Mouse (Mus musculus): ENCODE measurements around the gene Cdc123. TPM values are rescaled to one million over a fixed set of nuclear protein-coding genes. Genes with fewer than 3 reads are reported as not detected.

Gene Cdc123
- total and polyA plus RNA-seq, 2 experiments from 2014 or later = 78.2 to 226 TPM

DNA sequence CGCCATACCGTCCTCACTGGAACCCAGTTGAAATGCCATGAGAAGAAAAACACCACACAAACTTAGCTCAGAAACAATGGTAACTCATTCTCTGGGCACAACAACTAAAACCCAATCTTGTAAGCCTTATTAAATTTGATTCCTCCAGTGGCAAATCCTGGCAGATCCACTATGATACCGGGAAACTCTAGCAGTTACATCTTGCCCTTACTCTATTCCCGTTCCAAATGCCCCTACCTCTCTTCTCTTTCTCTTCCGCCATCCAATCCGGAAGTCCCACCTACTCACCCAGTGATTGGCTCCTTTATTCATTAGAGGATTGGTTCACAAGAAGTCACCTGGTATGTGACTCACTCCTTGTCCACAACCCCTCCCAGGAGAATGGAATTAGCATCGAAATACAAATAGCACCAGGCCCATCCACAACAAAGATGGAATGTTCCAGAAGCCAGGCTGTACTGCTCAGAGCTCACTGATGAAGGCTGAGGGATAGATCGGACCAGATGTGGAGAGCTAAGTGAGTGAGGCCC, 84.4 kb downstream of the Cdc123 start:
- H3K9ac ChIP-seq = no peak overlapping the region
- no peaks in the 10 kb centered on the region for H3K27me3 ChIP-seq (ENCODE audit: insufficient read depth, low read length)
- no peaks in the 10 kb centered on the region for H3K9me3 ChIP-seq (ENCODE audit: low read length)
- H3K4me3 ChIP-seq (ENCODE audit: low read depth, low read length) = no peak overlapping the region
- H3K4me2 ChIP-seq (ENCODE audit: low read depth) = no peak overlapping the region
- H3K36me3 ChIP-seq (ENCODE audit: insufficient read depth) = no peaks in the 10 kb centered on the region
- DNase-seq (no peak), ATAC-seq (no peak)
- WGBS = 94% methylated on average over 8 of the region's 8 CpGs
- TF ChIP-seq CTCF (IDR thresholded peaks at IDR 0.05; ENCODE audit: low read depth) = no peak
- H3K4me1 ChIP-seq (ENCODE audit: insufficient read depth) = no peaks in the 10 kb centered on the region
- no peak overlapping the region for H3K27ac ChIP-seq (ENCODE audit: low read depth, low read length)

DNA sequence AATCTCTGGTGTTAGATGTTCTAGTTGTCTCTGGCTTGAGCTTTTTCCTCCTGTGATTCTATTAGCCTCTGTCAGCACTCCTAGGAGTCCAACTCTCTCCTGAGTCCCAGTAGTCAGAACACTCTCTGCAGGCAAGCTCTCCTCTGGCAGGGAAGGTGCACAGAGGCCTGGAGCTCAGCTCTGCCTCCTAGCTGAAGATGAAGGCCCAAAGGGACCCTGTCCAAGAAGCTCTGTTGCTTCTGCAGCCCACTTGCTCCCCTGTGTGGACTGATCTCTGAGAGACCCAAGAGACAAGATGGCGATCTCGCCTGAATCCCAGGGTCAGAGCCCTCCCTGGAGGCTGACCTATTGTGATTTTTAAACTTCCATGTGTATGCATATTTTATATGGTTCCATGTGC, 86.4 kb downstream of the Cdc123 start:
- H3K27me3 ChIP-seq (ENCODE audit: insufficient read depth, low read length) = no peaks in the 10 kb centered on the region
- ATAC-seq (no peak), DNase-seq (no peak)
- no peak for TF ChIP-seq CTCF (IDR thresholded peaks at IDR 0.05; ENCODE audit: low read depth)
- H3K4me1 ChIP-seq (ENCODE audit: insufficient read depth) = no peaks in the 10 kb centered on the region
- H3K9ac ChIP-seq = no peak overlapping the region
- H3K36me3 ChIP-seq (ENCODE audit: insufficient read depth) = no peaks in the 10 kb centered on the region
- H3K4me2 ChIP-seq (ENCODE audit: low read depth) = no peak overlapping the region
- no peak overlapping the region for H3K27ac ChIP-seq (ENCODE audit: low read depth, low read length)
- WGBS = 93% methylated on average over 2 of the region's 2 CpGs
- H3K9me3 ChIP-seq (ENCODE audit: low read length) = no peaks in the 10 kb centered on the region
- no peak overlapping the region for H3K4me3 ChIP-seq (ENCODE audit: low read depth, low read length)

DNA sequence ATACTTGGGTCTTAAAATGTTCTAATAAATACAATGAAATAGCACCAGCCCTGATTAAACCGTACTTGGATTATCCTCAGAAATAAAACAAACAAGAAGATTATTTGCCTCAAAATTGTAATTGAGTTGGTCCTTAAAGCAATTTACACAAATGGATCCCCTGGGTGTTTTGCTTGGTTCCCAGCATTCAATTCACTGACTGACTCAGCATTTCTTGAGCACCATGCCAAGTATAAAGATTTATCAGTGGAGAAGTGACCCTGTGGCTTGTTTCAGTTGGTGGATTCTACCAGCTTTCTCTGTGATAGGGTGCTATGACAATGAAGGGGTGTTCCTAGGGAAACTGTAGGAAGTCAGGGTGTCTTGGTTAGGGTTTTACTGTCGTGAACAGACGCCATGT, 94.1 kb downstream of the Cdc123 start:
- Histone ChIP-seq H3K4me3 (ENCODE audit: low read depth, low read length) (no peak overlapping the region), H3K9me3 (ENCODE audit: low read length) (no peaks in the 10 kb centered on the region), H3K4me2 (ENCODE audit: low read depth) (no peak overlapping the region), H3K9ac (no peak overlapping the region), H3K4me1 (ENCODE audit: insufficient read depth) (no peaks in the 10 kb centered on the region), H3K27me3 (ENCODE audit: insufficient read depth, low read length) (no peaks in the 10 kb centered on the region), H3K27ac (ENCODE audit: low read depth, low read length) (no peak overlapping the region), H3K36me3 (ENCODE audit: insufficient read depth) (no peaks in the 10 kb centered on the region)
- DNase-seq (no peak), ATAC-seq (no peak)
- 82% methylated on average over 3 of the region's 3 CpGs for WGBS
- no peak for TF ChIP-seq CTCF (IDR thresholded peaks at IDR 0.05; ENCODE audit: low read depth)

DNA sequence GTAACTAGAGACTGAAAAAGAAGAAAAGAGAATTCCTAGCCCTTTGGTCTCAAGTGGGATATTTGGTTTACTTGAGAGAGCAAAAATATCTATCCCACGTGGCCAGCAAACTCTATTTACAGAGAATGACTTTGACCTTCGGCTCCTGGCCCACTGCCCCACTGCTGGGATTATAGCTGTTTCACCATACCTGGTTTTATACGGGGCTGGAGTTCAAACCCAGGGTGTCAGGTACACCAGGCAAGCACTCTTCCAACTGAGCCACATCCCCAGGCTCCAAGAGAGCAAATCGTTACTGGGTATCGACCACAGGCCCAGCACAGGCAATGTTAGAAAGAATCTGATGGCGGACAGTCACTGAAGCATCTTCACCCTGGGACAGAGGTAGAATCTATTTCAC, 95.8 kb downstream of the Cdc123 start:
- no peak overlapping the region for H3K4me3 ChIP-seq (ENCODE audit: low read depth, low read length)
- H3K27ac ChIP-seq (ENCODE audit: low read depth, low read length) = no peak overlapping the region
- H3K9me3 ChIP-seq (ENCODE audit: low read length) = no peaks in the 10 kb centered on the region
- H3K4me1 ChIP-seq (ENCODE audit: insufficient read depth) = no peaks in the 10 kb centered on the region
- no peak overlapping the region for H3K4me2 ChIP-seq (ENCODE audit: low read depth)
- H3K27me3 ChIP-seq (ENCODE audit: insufficient read depth, low read length) = no peaks in the 10 kb centered on the region
- H3K36me3 ChIP-seq (ENCODE audit: insufficient read depth) = no peaks in the 10 kb centered on the region
- no peak overlapping the region for H3K9ac ChIP-seq
- ATAC-seq (no peak), DNase-seq (no peak)
- no peak for TF ChIP-seq CTCF (IDR thresholded peaks at IDR 0.05; ENCODE audit: low read depth)
- 86% methylated on average over 6 of the region's 6 CpGs for WGBS

DNA sequence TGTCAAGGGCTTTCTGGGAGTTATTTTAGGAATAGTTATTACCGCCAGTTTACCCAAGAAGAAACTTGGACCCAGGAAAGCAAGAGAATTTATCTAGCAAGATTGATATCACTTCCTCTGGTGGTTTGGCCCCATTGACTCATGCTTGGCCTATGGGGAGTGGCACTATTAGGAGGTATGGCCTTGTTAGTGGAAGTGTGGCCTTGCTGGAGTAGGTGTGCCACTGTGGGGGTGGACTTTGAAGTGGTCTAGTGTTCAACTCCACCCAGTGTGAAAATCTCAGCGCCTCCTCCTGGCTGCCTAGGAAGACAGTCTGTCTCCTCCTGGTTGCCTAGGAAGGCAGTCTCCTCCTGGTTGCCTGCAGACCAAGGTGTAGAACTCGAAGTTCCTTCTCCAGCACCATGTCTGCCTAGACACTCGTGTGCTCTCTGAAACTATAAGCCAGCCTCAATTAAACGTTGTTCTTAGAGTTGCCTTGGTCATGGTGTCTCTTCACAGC, 97.4 kb downstream of the Cdc123 start:
- DNase-seq = no peak
- H3K27ac ChIP-seq (ENCODE audit: low read depth, low read length) = no peak overlapping the region
- no peak overlapping the region for H3K9ac ChIP-seq
- H3K9me3 ChIP-seq (ENCODE audit: low read length) = no peaks in the 10 kb centered on the region
- no peak for ATAC-seq
- no peak for TF ChIP-seq CTCF (IDR thresholded peaks at IDR 0.05; ENCODE audit: low read depth)
- no peak overlapping the region for H3K4me2 ChIP-seq (ENCODE audit: low read depth)
- no peaks in the 10 kb centered on the region for H3K27me3 ChIP-seq (ENCODE audit: insufficient read depth, low read length)
- H3K36me3 ChIP-seq (ENCODE audit: insufficient read depth) = no peaks in the 10 kb centered on the region
- H3K4me1 ChIP-seq (ENCODE audit: insufficient read depth) = no peaks in the 10 kb centered on the region
- 85% methylated on average over 5 of the region's 5 CpGs for WGBS
- H3K4me3 ChIP-seq (ENCODE audit: low read depth, low read length) = no peak overlapping the region

GRCm38 (mm10) chr2:5746529-5746928, 98.4 kb downstream of the Cdc123 start:
- WGBS = 84% methylated on average over 12 of the region's 12 CpGs
- Histone ChIP-seq H3K4me1 (ENCODE audit: insufficient read depth) (no peaks in the 10 kb centered on the region), H3K36me3 (ENCODE audit: insufficient read depth) (no peaks in the 10 kb centered on the region), H3K9me3 (ENCODE audit: low read length) (no peaks in the 10 kb centered on the region), H3K27ac (ENCODE audit: low read depth, low read length) (no peak overlapping the region), H3K4me2 (ENCODE audit: low read depth) (no peak overlapping the region), H3K9ac (no peak overlapping the region), H3K27me3 (ENCODE audit: insufficient read depth, low read length) (no peaks in the 10 kb centered on the region), H3K4me3 (ENCODE audit: low read depth, low read length) (no peak overlapping the region)
- no peak for DNase-seq
- ATAC-seq = no peak
- TF ChIP-seq CTCF (IDR thresholded peaks at IDR 0.05; ENCODE audit: low read depth) = no peak

Other genes starting within 250 kb of the Cdc123 start
- gene Camk1d, start 130.6 kb downstream of the Cdc123 start, total RNA-seq (2014; rRNA removed) = 22.5 and 29.0 TPM in 2 replicates
- gene Camk1d, start 130.6 kb downstream of the Cdc123 start, polyA plus RNA-seq (2015; fragmentation: Nextera tagmentation; extraction: Ambion mirVana) = 7.4 and 10.5 TPM in 2 replicates
- 14.8 and 15.0 TPM in 2 replicates for gene Nudt5, start 145 bp downstream of the Cdc123 start, total RNA-seq (2014; rRNA removed)
- 11.2 and 12.2 TPM in 2 replicates for gene Nudt5, start 145 bp downstream of the Cdc123 start, polyA plus RNA-seq (2015; fragmentation: Nextera tagmentation; extraction: Ambion mirVana)
- 0.31 and 2.8 TPM in 2 replicates for gene Gm13199, start 17.8 kb upstream of the Cdc123 start, total RNA-seq (2014; rRNA removed)
- 0.28 and 0.38 TPM in 2 replicates for gene Gm13199, start 17.8 kb upstream of the Cdc123 start, polyA plus RNA-seq (2015; fragmentation: Nextera tagmentation; extraction: Ambion mirVana)
- gene Sec61a2, start 50.3 kb upstream of the Cdc123 start, total RNA-seq (2014; rRNA removed) = 84.7 and 109 TPM in 2 replicates
- gene Sec61a2, start 50.3 kb upstream of the Cdc123 start, polyA plus RNA-seq (2015; fragmentation: Nextera tagmentation; extraction: Ambion mirVana) = 84.6 and 94.5 TPM in 2 replicates
- gene Dhtkd1, start 97.6 kb upstream of the Cdc123 start, total RNA-seq (2014; rRNA removed) = 8.0 and 13.1 TPM in 2 replicates
- gene Dhtkd1, start 97.6 kb upstream of the Cdc123 start, polyA plus RNA-seq (2015; fragmentation: Nextera tagmentation; extraction: Ambion mirVana) = 2.1 and 3.7 TPM in 2 replicates
- 9.8 and 11.1 TPM in 2 replicates for gene Upf2, start 106.3 kb upstream of the Cdc123 start, total RNA-seq (2014; rRNA removed)
- 3.3 and 4.1 TPM in 2 replicates for gene Upf2, start 106.3 kb upstream of the Cdc123 start, polyA plus RNA-seq (2015; fragmentation: Nextera tagmentation; extraction: Ambion mirVana)

All from forebrain, postnatal 0 days (tissue).